Mouse (Mus musculus): ENCODE results near the gene Plekha8.

DNA sequence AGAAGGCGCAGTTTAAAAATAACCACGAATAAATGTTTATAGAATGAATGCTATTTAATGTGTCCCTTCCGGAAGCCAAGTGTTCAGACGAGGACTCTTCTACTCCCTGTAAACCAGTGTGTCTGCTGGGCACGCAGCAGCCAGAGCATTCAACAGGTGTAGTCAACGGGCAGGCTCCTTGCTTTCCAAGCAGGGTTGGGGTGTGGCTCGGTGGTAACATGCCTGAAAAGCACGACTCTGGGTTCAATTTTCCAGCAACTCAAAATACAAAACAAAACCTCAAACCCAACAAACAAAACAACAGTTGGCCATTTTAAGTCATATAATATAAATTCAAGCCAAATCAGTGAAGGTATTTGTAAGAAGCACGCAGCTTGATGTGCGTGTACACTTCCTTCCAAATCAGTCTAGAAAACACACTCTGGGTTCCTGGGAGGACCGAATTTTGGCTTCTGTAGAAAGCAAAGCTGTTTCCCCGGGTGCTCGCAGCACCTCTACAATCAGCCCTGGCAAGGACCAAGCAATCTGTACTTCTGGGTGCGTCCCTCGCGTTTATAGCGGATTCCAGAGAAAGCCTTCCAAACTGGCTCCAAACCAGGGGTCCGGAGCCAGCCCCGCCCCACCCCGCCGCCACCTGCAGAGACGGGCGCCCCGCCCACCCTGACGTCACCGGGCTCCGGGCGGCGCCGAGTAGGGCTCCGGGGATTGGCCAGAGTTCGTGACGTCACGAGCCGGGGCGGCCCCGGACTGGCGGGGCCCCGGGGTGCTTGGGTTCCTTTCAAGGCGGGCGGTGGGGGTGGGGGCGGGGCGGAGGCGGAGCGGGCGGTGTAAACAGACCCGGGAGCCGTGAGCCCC, 86.2 kb downstream of the Plekha8 start, which contains the start of gene Mturn:
- no peak for TF ChIP-seq CTCF (IDR thresholded peaks at IDR 0.05; ENCODE audit: control insufficient read depth, insufficient read depth, insufficient replicate concordance, low read depth, low read length)
- TF ChIP-seq POLR2A (IDR thresholded peaks at IDR 0.05; ENCODE audit: control insufficient read depth, low read depth, low read length), result no peak
